Mouse (Mus musculus) hindbrain, embryonic 11.5 days (tissue): ENCODE data around the gene Sulf2. TPM values are rescaled to one million over a fixed set of nuclear protein-coding genes. Genes with fewer than 3 reads are reported as not detected.
A peak's percentile ranks its signal among the peaks of the same experiment; 100 is the strongest.

Source experiments
- ATAC-seq: fragments of 200-750 bp; cut with Nextera tagmentation; 2 replicates; pipeline ENCODE4 v1.8.0; 2017; ENCODE audit warnings: mild to moderate bottlenecking, moderate TSS enrichment, moderate library complexity; ENCODE audit not compliant: low FRiP score
- DNase-seq: peaks from one replicate; pipeline ENCODE4 v3.0.0-alpha.2; 2015; ENCODE audit warnings: low spot score
- H3K27ac ChIP-seq: fragments of 300-500 bp; sonication (generic); 2 replicates; pipeline ENCODE4 v1.5.1; 2014; ENCODE audit warnings: mild to moderate bottlenecking, low read depth, low read length
- H3K27me3 ChIP-seq: fragments of 300-500 bp; sonication (generic); 2 replicates; pipeline ENCODE4 v1.6.1; 2014; ENCODE audit warnings: mild to moderate bottlenecking, low read length, moderate library complexity, mixed read lengths; ENCODE audit not compliant: control insufficient read depth, insufficient read depth
- H3K36me3 ChIP-seq: fragments of 300-500 bp; sonication (generic); 2 replicates; pipeline ENCODE4 v1.6.1; 2014; ENCODE audit warnings: mild to moderate bottlenecking, low read length, moderate library complexity, mixed read lengths; ENCODE audit not compliant: control insufficient read depth, insufficient read depth
- H3K4me1 ChIP-seq: fragments of 300-500 bp; sonication (generic); replicated peaks from 2 replicates; pipeline ENCODE4 v1.6.1; 2014; ENCODE audit warnings: low read length, mixed read lengths; ENCODE audit not compliant: control insufficient read depth, insufficient read depth
- H3K4me2 ChIP-seq: fragments of 300-500 bp; sonication (generic); replicated peaks from 2 replicates; pipeline ENCODE4 v1.6.1; 2014; ENCODE audit warnings: mild to moderate bottlenecking, low read depth, low read length
- H3K4me3 ChIP-seq: fragments of 300-500 bp; sonication (generic); 2 replicates; pipeline ENCODE4 v1.5.1; 2014; ENCODE audit warnings: low read depth, low read length
- H3K9ac ChIP-seq: fragments of 300-500 bp; sonication (generic); 2 replicates; pipeline ENCODE4 v1.6.1; 2014; ENCODE audit warnings: low read depth, low read length
- H3K9me3 ChIP-seq: fragments of 300-500 bp; sonication (generic); 2 replicates; pipeline ENCODE4 v1.6.1; 2016; ENCODE audit warnings: low read length; ENCODE audit not compliant: control insufficient read depth
- WGBS: fragments of 180-500 bp; shearing (Covaris S2); extraction: QIAGEN DNeasy Blood & Tissue Kit; methylation state at CpG from one replicate; pipeline ENCODE4 v1.1.7; 2014; 5-methylcytosine and 5-hydroxymethylcytosine counted together
- polyA plus RNA-seq: library from polyadenylated mRNA; unstranded; fragments of >200 nt; fragmentation: Nextera tagmentation; extraction: Ambion mirVana; gene quantifications from 2 replicates; pipeline ENCODE4 v1.2.1, GENCODE M21; 2014

Gene Sulf2
- polyA plus RNA-seq, 1 experiment from 2014 or later = 115 TPM

- H3K36me3 ChIP-seq = no peaks in the 10 kb centered on the region
- H3K27me3 ChIP-seq = peaks cover 32% of the 10 kb centered on the region
- H3K27ac ChIP-seq = no peak overlapping the region
- peaks cover 8% of the 10 kb centered on the region for H3K4me1 ChIP-seq
- no peak overlapping the region for H3K4me3 ChIP-seq
- 10% methylated on average over 7 of the region's 7 CpGs for WGBS
- no peak overlapping the region for H3K4me2 ChIP-seq
- DNase-seq = peak; percentile 62
- H3K9ac ChIP-seq = no peak overlapping the region
- no peaks in the 10 kb centered on the region for H3K9me3 ChIP-seq
- peak; percentile 65 for ATAC-seq
These were observed 13.4 kb upstream of the Sulf2 start for GRCm38 (mm10) chr2:166168868-166169267.

GRCm38 (mm10) chr2:166167387-166167786, 11.9 kb upstream of the Sulf2 start:
- DNase-seq = no peak
- H3K9me3 ChIP-seq = no peaks in the 10 kb centered on the region
- ATAC-seq = no peak
- peaks cover 8% of the 10 kb centered on the region for H3K4me1 ChIP-seq
- H3K9ac ChIP-seq = no peak overlapping the region
- WGBS = 90% methylated on average over 2 of the region's 2 CpGs
- no peaks in the 10 kb centered on the region for H3K36me3 ChIP-seq
- no peak overlapping the region for H3K4me2 ChIP-seq
- H3K27me3 ChIP-seq = peaks cover 25% of the 10 kb centered on the region
- no peak overlapping the region for H3K27ac ChIP-seq
- no peak overlapping the region for H3K4me3 ChIP-seq

GRCm38 (mm10) chr2:166165396-166165795, 9.9 kb upstream of the Sulf2 start:
- Histone ChIP-seq H3K4me1 (peaks cover 8% of the 10 kb centered on the region), H3K27me3 (peaks cover 23% of the 10 kb centered on the region), H3K9ac (no peak overlapping the region), H3K36me3 (no peaks in the 10 kb centered on the region), H3K4me2 (no peak overlapping the region), H3K27ac (no peak overlapping the region), H3K4me3 (no peak overlapping the region), H3K9me3 (no peaks in the 10 kb centered on the region)
- ATAC-seq = no peak
- 69% methylated on average over 7 of the region's 7 CpGs for WGBS
- no peak for DNase-seq

GRCm38 (mm10) chr2:166164601-166165000, 9.1 kb upstream of the Sulf2 start:
- H3K36me3 ChIP-seq = no peaks in the 10 kb centered on the region
- no peak overlapping the region for H3K9ac ChIP-seq
- WGBS = 91% methylated on average over 1 of the region's 1 CpGs
- ATAC-seq (no peak), DNase-seq (no peak)
- no peak overlapping the region for H3K27ac ChIP-seq
- no peak overlapping the region for H3K4me2 ChIP-seq
- H3K27me3 ChIP-seq = peaks cover 19% of the 10 kb centered on the region
- H3K4me1 ChIP-seq = peaks cover 8% of the 10 kb centered on the region
- no peaks in the 10 kb centered on the region for H3K9me3 ChIP-seq
- no peak overlapping the region for H3K4me3 ChIP-seq

GRCm38 (mm10) chr2:166163917-166164316, 8.5 kb upstream of the Sulf2 start:
- no peaks in the 10 kb centered on the region for H3K9me3 ChIP-seq
- WGBS = 84% methylated on average over 6 of the region's 6 CpGs

GRCm38 (mm10) chr2:166163252-166163651, 7.8 kb upstream of the Sulf2 start:
- no peak for ATAC-seq
- Histone ChIP-seq H3K9me3 (no peaks in the 10 kb centered on the region), H3K36me3 (no peaks in the 10 kb centered on the region), H3K4me3 (no peak overlapping the region), H3K27me3 (peaks cover 16% of the 10 kb centered on the region), H3K27ac (no peak overlapping the region), H3K9ac (no peak overlapping the region), H3K4me2 (no peak overlapping the region), H3K4me1 (peaks cover 3% of the 10 kb centered on the region; the same call in 1 of the 2 replicates)
- WGBS = 79% methylated on average over 5 of the region's 5 CpGs
- no peak for DNase-seq

More at GRCm38 (mm10) chr2:166163917-166164316, 8.5 kb upstream of the Sulf2 start:
- ATAC-seq (no peak), DNase-seq (no peak)
- Histone ChIP-seq H3K4me3 (no peak overlapping the region), H3K27ac (no peak overlapping the region), H3K27me3 (peaks cover 16% of the 10 kb centered on the region), H3K4me2 (no peak overlapping the region), H3K36me3 (no peaks in the 10 kb centered on the region), H3K9ac (no peak overlapping the region), H3K4me1 (peaks cover 6% of the 10 kb centered on the region; the same call in 1 of the 2 replicates)

- no peak overlapping the region for H3K9ac ChIP-seq
- no peaks in the 10 kb centered on the region for H3K36me3 ChIP-seq
- H3K4me1 ChIP-seq = no peaks in the 10 kb centered on the region; the same call in 1 of the 2 replicates
- no peak for ATAC-seq
- H3K4me2 ChIP-seq = no peak overlapping the region
- no peak overlapping the region for H3K27ac ChIP-seq
- no peaks in the 10 kb centered on the region for H3K9me3 ChIP-seq
- no peak overlapping the region for H3K4me3 ChIP-seq
- H3K27me3 ChIP-seq = peaks cover 15% of the 10 kb centered on the region
- DNase-seq = no peak
- 72% methylated on average over 5 of the region's 5 CpGs for WGBS
These were observed 6.7 kb upstream of the Sulf2 start for GRCm38 (mm10) chr2:166162160-166162559.

- no peak for DNase-seq
- H3K9ac ChIP-seq = no peak overlapping the region
- H3K9me3 ChIP-seq = no peaks in the 10 kb centered on the region
- H3K4me1 ChIP-seq = peaks cover 4% of the 10 kb centered on the region; the same call in 1 of the 2 replicates
- peaks cover 13% of the 10 kb centered on the region for H3K27me3 ChIP-seq
- no peak overlapping the region for H3K4me2 ChIP-seq
- no peak overlapping the region for H3K27ac ChIP-seq
- no peaks in the 10 kb centered on the region for H3K36me3 ChIP-seq
- 89% methylated on average over 7 of the region's 7 CpGs for WGBS
- ATAC-seq = no peak
- H3K4me3 ChIP-seq = no peak overlapping the region
These were observed 3.8 kb upstream of the Sulf2 start for GRCm38 (mm10) chr2:166159276-166159675.

- Histone ChIP-seq H3K9ac (no peak overlapping the region), H3K4me3 (no peak overlapping the region), H3K36me3 (no peaks in the 10 kb centered on the region), H3K4me2 (no peak overlapping the region), H3K9me3 (no peaks in the 10 kb centered on the region), H3K27ac (no peak overlapping the region), H3K4me1 (peaks cover 10% of the 10 kb centered on the region), H3K27me3 (peaks cover 16% of the 10 kb centered on the region)
- no peak for DNase-seq
- ATAC-seq = no peak
- WGBS = 77% methylated on average over 12 of the region's 12 CpGs
These were observed 2.5 kb upstream of the Sulf2 start for GRCm38 (mm10) chr2:166157767-166158561.
